Mouse (Mus musculus) cerebellum, adult 18-20 months (tissue): Measurements from ENCODE around the gene Defb29.

Experiments used
- DNase-seq, 2 experiments: peaks; one replicate each; pipeline ENCODE4 v3.0.0; 2021

Defb29 gene

GRCm38 (mm10) chr2:152500204-152500862, 39.6 kb downstream of the Defb29 start:
- DNase-seq = no peak

GRCm38 (mm10) chr2:152498020-152498419, 41.9 kb downstream of the Defb29 start:
- no peak for DNase-seq

- DNase-seq = no peak
Observed at GRCm38 (mm10) chr2:152493151-152493550, 46.7 kb downstream of the Defb29 start.

- DNase-seq = no peak
Observed at GRCm38 (mm10) chr2:152490038-152490437, 49.9 kb downstream of the Defb29 start, which contains the start of gene Defb22. Gene Defb22, minus strand, starts transcription at chr2:152490138.
